In the genomic region with DNA sequence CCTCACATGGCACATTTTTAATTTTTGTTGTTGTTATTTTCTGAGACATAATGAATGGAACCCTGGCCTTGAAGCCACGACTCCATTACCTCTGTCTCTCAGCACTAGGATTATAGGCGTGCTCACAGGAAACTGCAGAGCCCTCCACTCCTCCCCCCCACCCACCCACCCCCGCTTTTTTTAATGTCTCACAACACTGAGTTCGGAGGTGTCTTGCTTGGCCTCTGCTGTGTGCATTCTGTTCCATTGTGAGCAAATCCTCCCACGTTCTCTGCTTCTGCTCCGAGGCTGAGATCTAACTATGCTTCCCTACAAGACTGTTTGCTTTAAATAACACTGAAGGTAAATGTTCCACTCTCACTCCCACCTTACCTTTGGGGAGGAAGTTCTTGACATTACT, we compare ENCODE assay signal across 8 mouse cellular contexts. TPM values are rescaled to one million over a fixed set of nuclear protein-coding genes. Genes with fewer than 3 reads are reported as not detected.
DNase-seq lines count a peak whose midpoint lies in the region; ATAC-seq and TF ChIP-seq lines count a peak whose summit lies in the region.

No protein-coding gene starts in this region.

- H3K27ac ChIP-seq in heart, embryonic 14.5 days (replicated peaks in 1 of 2; ENCODE audit: control insufficient read depth in 1 of 2, insufficient read depth in 1 of 2, low read depth in 2 of 2, low read length in 2 of 2): peak overlapping the region in 1 of 2 experiments; percentile 21; a peak in 1 of 4 replicates
- peak overlapping the region; percentile 73 for H3K27ac ChIP-seq in forebrain, embryonic 15.5 days (replicated peaks)
- H3K27ac ChIP-seq in liver, embryonic 11.5 days (ENCODE audit: low read depth, low read length): no peak overlapping the region
- peak overlapping the region; percentile 47; the same call in 1 of the 2 replicates for H3K27ac ChIP-seq in stomach, embryonic 16.5 days (ENCODE audit: low read length)

- H3K9ac ChIP-seq in heart, embryonic 14.5 days (ENCODE audit: low read length): peak overlapping the region; percentile 89
- H3K9ac ChIP-seq in forebrain, embryonic 15.5 days (replicated peaks): peak overlapping the region; percentile 78
- peak overlapping the region; percentile 93 for H3K9ac ChIP-seq in liver, embryonic 11.5 days (ENCODE audit: low read depth, low read length)
- H3K9ac ChIP-seq in stomach, embryonic 16.5 days (ENCODE audit: low read length): peak overlapping the region; percentile 91

- no peak for TF ChIP-seq CTCF in G1E (IDR thresholded peaks at IDR 0.05; ENCODE audit: low read depth, low read length)

- H3K9me3 ChIP-seq in heart, embryonic 14.5 days (ENCODE audit: control insufficient read depth, low read length): no peaks in the 10 kb centered on the region
- no peaks in the 10 kb centered on the region for H3K9me3 ChIP-seq in G1E (replicated peaks)
- no peaks in the 10 kb centered on the region for H3K9me3 ChIP-seq in forebrain, embryonic 15.5 days
- no peaks in the 10 kb centered on the region for H3K9me3 ChIP-seq in liver, embryonic 11.5 days (ENCODE audit: control insufficient read depth, low read length)
- H3K9me3 ChIP-seq in stomach, embryonic 16.5 days (replicated peaks; ENCODE audit: control insufficient read depth, low read length): no peaks in the 10 kb centered on the region

- H3K36me3 ChIP-seq in heart, embryonic 14.5 days (ENCODE audit: control insufficient read depth, insufficient read depth, low read length): peaks cover 31% of the 10 kb centered on the region
- peaks cover 30% of the 10 kb centered on the region for H3K36me3 ChIP-seq in G1E (replicated peaks)
- peaks cover 30% of the 10 kb centered on the region for H3K36me3 ChIP-seq in forebrain, embryonic 15.5 days
- H3K36me3 ChIP-seq in liver, embryonic 11.5 days (ENCODE audit: control insufficient read depth, insufficient read depth, low read length): peaks cover 13% of the 10 kb centered on the region
- peaks cover 7% of the 10 kb centered on the region; the same call in 1 of the 2 replicates for H3K36me3 ChIP-seq in stomach, embryonic 16.5 days (ENCODE audit: control insufficient read depth, insufficient read depth, low read length)

- H3K4me2 ChIP-seq in heart, embryonic 14.5 days (ENCODE audit: low read length): peak overlapping the region; percentile 83
- peak overlapping the region; percentile 84 for H3K4me2 ChIP-seq in forebrain, embryonic 15.5 days (replicated peaks)
- H3K4me2 ChIP-seq in liver, embryonic 11.5 days: peak overlapping the region; percentile 87
- peak overlapping the region; percentile 70 for H3K4me2 ChIP-seq in stomach, embryonic 16.5 days (ENCODE audit: low read depth, low read length)

- peak overlapping the region; percentile 75 to 95; a peak in 3 of 4 replicates for H3K4me3 ChIP-seq in heart, embryonic 14.5 days (ENCODE audit: control insufficient read depth in 1 of 2, insufficient read depth in 1 of 2, low read depth in 1 of 2, low read length in 2 of 2)
- H3K4me3 ChIP-seq in G1E (ENCODE audit: low read depth, low read length): peak overlapping the region; percentile 87
- H3K4me3 ChIP-seq in forebrain, embryonic 15.5 days: peak overlapping the region; percentile 65
- peak overlapping the region; percentile 87 for H3K4me3 ChIP-seq in liver, embryonic 11.5 days (ENCODE audit: low read depth, low read length)
- peak overlapping the region; percentile 82 for H3K4me3 ChIP-seq in stomach, embryonic 16.5 days (replicated peaks; ENCODE audit: low read length)

- no peak for DNase-seq in heart, adult 8-10 months (ENCODE audit: low spot score)
- DNase-seq in G1E (ENCODE audit: low spot score): peak; percentile 57
- DNase-seq in liver, embryonic 11.5 days (ENCODE audit: low spot score): no peak
- no peak for DNase-seq in gastrocnemius, postnatal 10 days
- DNase-seq in urinary bladder, postnatal 25 days (ENCODE audit: low spot score): no peak

- no peak for ATAC-seq in heart, embryonic 14.5 days (ENCODE audit: insufficient number of reproducible peaks, insufficient read depth, low FRiP score, low read depth)
- ATAC-seq in G1E (ENCODE audit: extremely low read depth, insufficient number of reproducible peaks, low FRiP score, poor library complexity, severe bottlenecking): peak; percentile 65
- ATAC-seq in forebrain, embryonic 15.5 days (replicated peaks): peak; percentile 65
- ATAC-seq in liver, embryonic 11.5 days (replicated peaks; ENCODE audit: low FRiP score): peak; percentile 28; the same call in 1 of the 2 replicates
- peak; percentile 23; the same call in 1 of the 2 replicates for ATAC-seq in stomach, embryonic 16.5 days (ENCODE audit: insufficient read depth, low FRiP score)

- H3K27me3 ChIP-seq in heart, embryonic 14.5 days (ENCODE audit: control insufficient read depth, insufficient read depth, low read length): no peaks in the 10 kb centered on the region
- H3K27me3 ChIP-seq in G1E (ENCODE audit: insufficient read depth, low read length): no peaks in the 10 kb centered on the region; the same call in 1 of the 2 replicates
- no peaks in the 10 kb centered on the region for H3K27me3 ChIP-seq in forebrain, embryonic 15.5 days
- no peaks in the 10 kb centered on the region for H3K27me3 ChIP-seq in liver, embryonic 11.5 days (replicated peaks; ENCODE audit: control insufficient read depth, insufficient read depth, low read length)
- H3K27me3 ChIP-seq in stomach, embryonic 16.5 days (ENCODE audit: control insufficient read depth, insufficient read depth, low read length): no peaks in the 10 kb centered on the region

- 0 out of 4 replicates have a peak, but pooled peaks cover 0 to 6% of the 10 kb centered on the region in 2 experiments for H3K4me1 ChIP-seq in heart, embryonic 14.5 days (ENCODE audit: control insufficient read depth in 2 of 2, insufficient read depth in 2 of 2, low read length in 2 of 2)
- H3K4me1 ChIP-seq in G1E (ENCODE audit: insufficient read depth, low read depth, low read length): peaks cover 43% of the 10 kb centered on the region
- H3K4me1 ChIP-seq in forebrain, embryonic 15.5 days: peaks cover 17% of the 10 kb centered on the region
- H3K4me1 ChIP-seq in liver, embryonic 11.5 days (replicated peaks; ENCODE audit: control insufficient read depth, insufficient read depth, low read length): 0 out of 2 replicates have a peak, but pooled peaks cover 3% of the 10 kb centered on the region
- peaks cover 3% of the 10 kb centered on the region; the same call in 1 of the 2 replicates for H3K4me1 ChIP-seq in stomach, embryonic 16.5 days (ENCODE audit: control insufficient read depth, insufficient read depth, low read length)

- WGBS in heart, embryonic 14.5 days: 52% methylated on average over 6 of the region's 6 CpGs
- WGBS in forebrain, embryonic 15.5 days: 45% methylated on average over 6 of the region's 6 CpGs
- WGBS in liver, embryonic 11.5 days: 48% methylated on average over 6 of the region's 6 CpGs
- 43% methylated on average over 6 of the region's 6 CpGs for WGBS in stomach, embryonic 16.5 days

RNA-seq across cellular contexts. Expression of gene Zfp330, which starts 0.5 kb away (rescaled TPM):
- polyA plus RNA-seq in heart, embryonic 14.5 days (2014; fragmentation: Nextera tagmentation; extraction: Ambion mirVana): 41.5 and 43.2 TPM in 2 replicates
- total RNA-seq in heart, adult 8-10 months (2022): 10 to 100 TPM; 16.0 to 21.9 (median 18.1) TPM
- total RNA-seq in G1E (2014; fragmentation: Nextera tagmentation): 79.2 and 103 TPM in 2 replicates
- total RNA-seq in G1E (2017): 139 and 153 TPM in 2 replicates
- polyA plus RNA-seq in G1E (2012): 7.7 and 91.2 TPM in 2 replicates
- polyA plus RNA-seq in forebrain, embryonic 15.5 days (2015; fragmentation: Nextera tagmentation; extraction: Ambion mirVana): 82.2 and 83.8 TPM in 2 replicates
- 64.6 and 67.5 TPM in 2 replicates for polyA plus RNA-seq in liver, embryonic 11.5 days (2014; fragmentation: Nextera tagmentation; extraction: Ambion mirVana)
- polyA plus RNA-seq in stomach, embryonic 16.5 days (2015; fragmentation: Nextera tagmentation; extraction: Ambion mirVana): 65.9 and 67.5 TPM in 2 replicates
- 10 to 100 TPM; 23.2 to 26.8 TPM for total RNA-seq in gastrocnemius, postnatal 10 days (2021)
